Mouse (Mus musculus): ENCODE data around the gene Zfp872.

DNA sequence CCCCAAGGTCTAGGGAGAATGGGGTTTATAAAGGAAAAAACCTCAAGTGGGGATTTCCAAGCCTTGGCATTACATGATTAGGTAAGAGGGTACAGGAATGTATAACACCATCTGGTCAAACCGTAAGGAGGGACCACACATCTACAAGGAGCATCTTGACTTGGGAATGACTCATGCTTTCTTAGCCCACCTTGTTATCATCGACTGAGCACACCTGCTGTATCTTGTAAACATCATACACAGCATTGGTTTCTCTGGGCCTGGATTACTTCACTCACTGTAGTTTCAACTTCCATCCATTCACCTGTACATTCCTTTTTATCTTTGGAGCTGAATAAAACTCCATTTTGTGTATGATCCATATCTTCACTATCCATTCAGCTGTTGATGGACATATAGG is 56.4 kb downstream of the Zfp872 start:
- no peak for TF ChIP-seq GATA1 (IDR thresholded peaks at IDR 0.05; ENCODE audit: borderline replicate concordance, low read length)
- no peak for TF ChIP-seq FLI1 (IDR thresholded peaks at IDR 0.05; ENCODE audit: low read length)

Data from megakaryocyte, embryonic 14.5 days (primary cell).